Mouse (Mus musculus) small intestine, adult 2 months (tissue): ENCODE results near the gene C130032M10Rik.

Experiments
- CTCF ChIP-seq: fragments of 200-500 bp; IDR thresholded peaks from 2 replicates; pipeline ENCODE4 v1.5.1; 2012; ENCODE audit warnings: low read depth, mild to moderate bottlenecking, control low read depth, inconsistent platforms, low read length, moderate library complexity, mixed read lengths; ENCODE audit not compliant: insufficient replicate concordance, insufficient read length; ENCODE audit errors: extremely low read depth
- POLR2A ChIP-seq: fragments of 200-500 bp; IDR thresholded peaks from 2 replicates; pipeline ENCODE4 v1.6.1; 2012; ENCODE audit warnings: low read depth, mild to moderate bottlenecking, control low read depth, inconsistent platforms, low read length, moderate library complexity

DNA sequence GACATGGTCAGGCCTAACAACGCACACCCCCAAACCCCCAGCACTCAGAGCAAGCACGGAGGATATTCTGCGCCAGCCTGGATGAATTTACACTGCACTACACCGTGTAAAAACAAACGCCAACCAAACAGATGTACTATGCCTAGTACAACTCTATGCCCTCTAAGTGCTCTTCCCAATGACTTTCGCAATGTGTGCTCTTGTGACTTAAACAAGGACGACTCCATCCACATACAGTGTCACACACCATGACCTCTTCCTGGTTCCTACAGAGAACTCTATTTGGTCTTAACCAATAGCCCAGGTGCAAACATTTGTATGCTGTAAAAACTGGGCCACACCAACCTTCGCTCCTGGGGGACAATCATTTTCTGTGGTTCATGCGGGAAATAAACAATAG is 7.0 kb downstream of the C130032M10Rik start:
- TF ChIP-seq CTCF (no peak), POLR2A (no peak)
